Comparison of ENCODE assay signal across 24 mouse cellular contexts in genomic region chr8:100187976-100188375, GRCm38 (mm10).
A peak's percentile ranks its signal among the peaks of the same experiment; 100 is the strongest.
DNase-seq lines count a peak whose midpoint lies in the region; ATAC-seq and TF ChIP-seq lines count a peak whose summit lies in the region.
"Had no signal": no experiment of that assay in that cellular context is flagged by ENCODE, and none has a peak within 500 bp of the region (broad histone marks: within the 10 kb centered on the region; RNA-seq: fewer than 3 reads in every experiment).

No protein-coding gene starts in this region.

- TF ChIP-seq CTCF in lung, embryonic 14.5 days (IDR thresholded peaks at IDR 0.05; ENCODE audit: low read depth): no peak

- H3K4me3 ChIP-seq in forebrain, embryonic 14.5 days (ENCODE audit: low read depth, low read length): no peak overlapping the region
- no peak overlapping the region for H3K4me3 ChIP-seq in forebrain, embryonic 15.5 days
- H3K4me3 ChIP-seq in lung, embryonic 14.5 days (ENCODE audit: low read depth, low read length): no peak overlapping the region
- H3K4me3 ChIP-seq: embryonic facial prominence, embryonic 13.5 days; forebrain, embryonic 10.5 days; gastrocnemius, adult 2 months; hindbrain, embryonic 13.5 days had no signal

- ATAC-seq in forebrain, embryonic 14.5 days: 0 out of 2 replicates have a peak, but pooled peaks have one; percentile 42
- no peak for ATAC-seq in forebrain, embryonic 15.5 days (replicated peaks)
- no peak for ATAC-seq in lung, embryonic 14.5 days (ENCODE audit: insufficient read depth)
- ATAC-seq: CD4-positive, CD25-positive, alpha-beta regulatory T cell, adult 4 months; hindbrain, embryonic 16.5 days; inflammation-experienced regulatory T-cells, adult 6 months; intestine, embryonic 16.5 days had no signal

- no peaks in the 10 kb centered on the region for H3K4me1 ChIP-seq in forebrain, embryonic 14.5 days (ENCODE audit: control insufficient read depth, insufficient read depth, low read length)
- 0 out of 2 replicates have a peak, but pooled peaks cover 5% of the 10 kb centered on the region for H3K4me1 ChIP-seq in forebrain, embryonic 15.5 days
- H3K4me1 ChIP-seq in lung, embryonic 14.5 days (ENCODE audit: insufficient read depth): no peaks in the 10 kb centered on the region
- H3K4me1 ChIP-seq: embryonic facial prominence, embryonic 13.5 days; forebrain, embryonic 10.5 days had no signal

- peak; percentile 28 for DNase-seq in forebrain, embryonic 14.5 days (ENCODE audit: low spot score)
- DNase-seq in lung, embryonic 14.5 days: peak; percentile 7
- DNase-seq in lung, postnatal 36 days: no peak
- peak; percentile 15 for DNase-seq in retina, adult 2 months (ENCODE audit: low read depth, low spot score)
- DNase-seq in retina, postnatal 1 day: peak; percentile 37
- no peak for DNase-seq in cerebellum, adult 8-10 months
- DNase-seq: adrenal gland, adult 2 months; adrenal gland, postnatal 14 days; cerebellum, adult 11-12 months; cerebellum, adult 9-10 months; cerebellum, postnatal 25 days; gastrocnemius, adult 2 months; gastrocnemius, postnatal 14 days; heart, adult 11 months; kidney, adult 18-20 months had no signal

- no peak overlapping the region for H3K9ac ChIP-seq in forebrain, embryonic 14.5 days (ENCODE audit: low read length)
- H3K9ac ChIP-seq in forebrain, embryonic 15.5 days (replicated peaks): no peak overlapping the region
- no peak overlapping the region for H3K9ac ChIP-seq in lung, embryonic 14.5 days
- H3K9ac ChIP-seq: embryonic facial prominence, embryonic 13.5 days; hindbrain, embryonic 13.5 days had no signal

- H3K27me3 ChIP-seq in forebrain, embryonic 14.5 days (replicated peaks; ENCODE audit: control insufficient read depth, insufficient read depth, low read length): no peaks in the 10 kb centered on the region
- H3K27me3 ChIP-seq in forebrain, embryonic 15.5 days: no peaks in the 10 kb centered on the region
- H3K27me3 ChIP-seq in lung, embryonic 14.5 days (ENCODE audit: insufficient read depth, low read length): no peaks in the 10 kb centered on the region
- H3K27me3 ChIP-seq: embryonic facial prominence, embryonic 13.5 days; hindbrain, embryonic 13.5 days had no signal

- no peak overlapping the region for H3K4me2 ChIP-seq in forebrain, embryonic 14.5 days (ENCODE audit: low read length)
- H3K4me2 ChIP-seq in forebrain, embryonic 15.5 days (replicated peaks): no peak overlapping the region
- no peak overlapping the region for H3K4me2 ChIP-seq in lung, embryonic 14.5 days
- H3K4me2 ChIP-seq: embryonic facial prominence, embryonic 13.5 days; heart, embryonic 11.5 days; hindbrain, embryonic 13.5 days had no signal

- WGBS in forebrain, embryonic 14.5 days: 70% methylated on average over 3 of the region's 3 CpGs
- WGBS in forebrain, embryonic 15.5 days: 56% methylated on average over 3 of the region's 3 CpGs
- WGBS in lung, embryonic 14.5 days: 50% methylated on average over 3 of the region's 3 CpGs

- H3K27ac ChIP-seq in forebrain, embryonic 14.5 days (ENCODE audit: low read depth, low read length): no peak overlapping the region
- no peak overlapping the region for H3K27ac ChIP-seq in forebrain, embryonic 15.5 days (replicated peaks)
- H3K27ac ChIP-seq in lung, embryonic 14.5 days (ENCODE audit: low read depth): no peak overlapping the region
- H3K27ac ChIP-seq: embryonic facial prominence, embryonic 13.5 days; forebrain, embryonic 10.5 days; gastrocnemius, adult 2 months; hindbrain, embryonic 13.5 days had no signal

- H3K36me3 ChIP-seq in forebrain, embryonic 14.5 days (ENCODE audit: control insufficient read depth, insufficient read depth, low read length): no peaks in the 10 kb centered on the region
- no peaks in the 10 kb centered on the region for H3K36me3 ChIP-seq in forebrain, embryonic 15.5 days
- no peaks in the 10 kb centered on the region for H3K36me3 ChIP-seq in lung, embryonic 14.5 days (ENCODE audit: insufficient read depth)
- H3K36me3 ChIP-seq: embryonic facial prominence, embryonic 13.5 days; forebrain, embryonic 10.5 days; hindbrain, embryonic 13.5 days had no signal

- H3K9me3 ChIP-seq in forebrain, embryonic 14.5 days (replicated peaks; ENCODE audit: control insufficient read depth, low read length): no peaks in the 10 kb centered on the region
- no peaks in the 10 kb centered on the region for H3K9me3 ChIP-seq in forebrain, embryonic 15.5 days
- H3K9me3 ChIP-seq in lung, embryonic 14.5 days (ENCODE audit: low read depth, low read length): no peaks in the 10 kb centered on the region
- H3K9me3 ChIP-seq: embryonic facial prominence, embryonic 13.5 days; forebrain, embryonic 10.5 days; hindbrain, embryonic 13.5 days had no signal

Comparison
In these comparisons a context has a peak if more than half of its experiments do, and no peak if none do; other contexts are left out.
1. DNase-seq: peak in forebrain, embryonic 14.5 days (single experiment), lung, embryonic 14.5 days (single experiment), retina, adult 2 months (single experiment) and retina, postnatal 1 day (single experiment); none in lung, postnatal 36 days (single experiment) and cerebellum, adult 8-10 months (single experiment).